Mouse (Mus musculus) cerebellum, adult 9-10 months (tissue): ENCODE results near the gene Slc4a7.
"Not testable (repeated sequence)": the region's sequence is repeated elsewhere in the genome, so short reads cannot be mapped to it uniquely, and the experiment has no call there.

ENCODE experiments used
- DNase-seq: peaks from one replicate; pipeline ENCODE4 v3.0.0; 2022

The Slc4a7 gene

GRCm38 (mm10) chr14:14800810-14801209 is 98.7 kb downstream of the Slc4a7 start:
- DNase-seq, result no peak

- not testable (repeated sequence) for DNase-seq
These were observed 101.0 kb downstream of the Slc4a7 start, which contains the start of gene Nek10 for GRCm38 (mm10) chr14:14803115-14803514. TSS of gene Nek10 (plus strand) at chr14:14803415.

GRCm38 (mm10) chr14:14803921-14804517 is 101.9 kb downstream of the Slc4a7 start:
- no peak for DNase-seq

- DNase-seq, result no peak
These were observed 102.6 kb downstream of the Slc4a7 start for GRCm38 (mm10) chr14:14804518-14805212.

GRCm38 (mm10) chr14:14832520-14833240 is 130.6 kb downstream of the Slc4a7 start:
- peak; percentile 89 for DNase-seq

- no peak for DNase-seq
These were observed 131.4 kb downstream of the Slc4a7 start for GRCm38 (mm10) chr14:14833498-14833897.

GRCm38 (mm10) chr14:14834266-14834665 is 132.2 kb downstream of the Slc4a7 start:
- DNase-seq, result peak; percentile 27

GRCm38 (mm10) chr14:14837627-14838026 is 135.5 kb downstream of the Slc4a7 start:
- no peak for DNase-seq

GRCm38 (mm10) chr14:14838109-14838508 is 136.0 kb downstream of the Slc4a7 start:
- peak; percentile 87 for DNase-seq

- no peak for DNase-seq
These were observed 140.9 kb downstream of the Slc4a7 start for GRCm38 (mm10) chr14:14842734-14843530.
